Mouse (Mus musculus) heart, adult 10 weeks (tissue): ENCODE measurements around the gene March5. TPM values are rescaled to one million over a fixed set of nuclear protein-coding genes. Genes with fewer than 3 reads are reported as not detected.

Experiments
- polyA plus RNA-seq: library from polyadenylated mRNA; stranded (reverse); fragments of 350-450 nt; fragmentation: Illumina TruSeq; extraction: RNeasy Lipid Tissue Mini Kit (QIAGEN cat#74804); gene quantifications from one replicate; pipeline ENCODE4 v1.2.3, GENCODE M21; 2014; ENCODE audit warnings: low read depth, low replicate concordance

March5 gene
- polyA plus RNA-seq: 86.2 TPM

GRCm38 (mm10) chr19:37207303-37208175 lies at the start of gene March5:
TSS of gene March5 (plus strand) at chr19:37207543.

GRCm38 (mm10) chr19:37208176-37208755 lies 923 bp downstream of the March5 start, which contains the start of gene Cpeb3:
TSS of gene Cpeb3 (minus strand) at chr19:37208601.

Other genes starting within 250 kb of the March5 start
- gene Cpeb3, start 1.1 kb downstream of the March5 start, polyA plus RNA-seq: 69.3 TPM
- 44.9 TPM for gene Ide, start 130.3 kb downstream of the March5 start, polyA plus RNA-seq
- 0.55 TPM for gene Kif11, start 168.9 kb downstream of the March5 start, polyA plus RNA-seq
- gene Hhex, start 227.3 kb downstream of the March5 start, polyA plus RNA-seq: 3.9 TPM